Mouse (Mus musculus) CH12.LX (cell line): ENCODE measurements around the gene Fam19a1.

Experiments used
- CHD1 ChIP-seq: IDR thresholded peaks from 2 replicates; pipeline ENCODE4 v1.6.1; 2012; ENCODE audit warnings: low read depth, low read length, improper control_type of control experiment, inconsistent platforms
- CTCF ChIP-seq, 2 experiments: IDR thresholded peaks in 1 of 2; conservative IDR thresholded peaks in 1 of 2; 2 replicates each; pipeline ENCODE4 v1.5.1; 2011 to 2012; ENCODE audit warnings: low read depth in 2 of 2, low read length in 2 of 2, improper control_type of control experiment in 1 of 2, inconsistent platforms in 1 of 2, mild to moderate bottlenecking in 1 of 2, moderate library complexity in 1 of 2
- ELF1 ChIP-seq: IDR thresholded peaks from 2 replicates; pipeline ENCODE4 v1.6.1; 2014; ENCODE audit warnings: low read depth, mild to moderate bottlenecking, inconsistent platforms, low read length, improper control_type of control experiment
- GABPA ChIP-seq: IDR thresholded peaks from 2 replicates; pipeline ENCODE4 v1.6.1; 2012; ENCODE audit warnings: low read depth, low read length, improper control_type of control experiment, inconsistent platforms; ENCODE audit not compliant: insufficient replicate concordance
- HCFC1 ChIP-seq: IDR thresholded peaks from 2 replicates; pipeline ENCODE4 v1.6.1; 2012; ENCODE audit warnings: low read depth, mild to moderate bottlenecking, inconsistent platforms, low read length, improper control_type of control experiment
- MAFK ChIP-seq: IDR thresholded peaks from 2 replicates; pipeline ENCODE4 v1.6.1; 2011; ENCODE audit warnings: low read length, improper control_type of control experiment; ENCODE audit not compliant: insufficient replicate concordance
- POLR2A ChIP-seq: IDR thresholded peaks from 2 replicates; pipeline ENCODE4 v1.6.1; 2011; ENCODE audit warnings: low read depth, mild to moderate bottlenecking, improper control_type of control experiment, low read length
- RCOR1 ChIP-seq: conservative IDR thresholded peaks from 2 replicates; pipeline ENCODE4 v1.6.1; 2012; ENCODE audit warnings: low read depth, mild to moderate bottlenecking, inconsistent platforms, low read length, improper control_type of control experiment
- TCF12 ChIP-seq: IDR thresholded peaks from 2 replicates; pipeline ENCODE4 v1.6.1; 2014; ENCODE audit warnings: low read depth, mild to moderate bottlenecking, inconsistent platforms, low read length, improper control_type of control experiment
- UBTF ChIP-seq: IDR thresholded peaks from 2 replicates; pipeline ENCODE4 v1.6.1; 2012; ENCODE audit warnings: low read depth, mild to moderate bottlenecking, inconsistent platforms, low read length, improper control_type of control experiment, moderate library complexity
- USF1 ChIP-seq: IDR thresholded peaks from 2 replicates; pipeline ENCODE4 v1.6.1; 2014; ENCODE audit warnings: low read depth, mild to moderate bottlenecking, inconsistent platforms, low read length, improper control_type of control experiment
- ZMIZ1 ChIP-seq: IDR thresholded peaks from 2 replicates; pipeline ENCODE4 v1.6.1; 2012; ENCODE audit warnings: low read depth, mild to moderate bottlenecking, inconsistent platforms, low read length, improper control_type of control experiment

DNA sequence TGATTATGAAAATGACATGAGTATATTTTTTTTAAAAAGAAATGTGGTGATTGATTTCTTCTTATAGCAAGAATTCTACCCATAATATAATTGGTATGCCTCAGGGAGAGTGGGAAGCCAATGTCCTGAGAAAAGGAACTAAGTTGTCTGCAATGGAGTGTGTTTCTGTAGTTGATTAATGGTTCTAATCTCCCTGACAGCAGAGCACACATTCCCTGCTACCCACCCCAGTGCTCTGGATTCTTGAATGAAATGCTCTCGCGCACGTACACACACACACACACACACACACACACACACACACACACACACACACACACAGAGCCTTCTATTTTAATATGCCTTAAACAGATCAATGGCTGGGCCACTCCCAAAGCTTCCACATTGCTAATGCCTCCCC, 60.7 kb downstream of the Fam19a1 start:
- TF ChIP-seq UBTF (no peak), POLR2A (no peak), MAFK (no peak), GABPA (no peak), CHD1 (no peak), ELF1 (no peak), TCF12 (no peak), HCFC1 (no peak), CTCF (conservative IDR thresholded peaks at IDR 0.05 in 1 of 2, IDR thresholded peaks at IDR 0.05 in 1 of 2; ENCODE audit: low read depth in 2 of 2, low read length in 2 of 2) (no peak), USF1 (no peak), ZMIZ1 (no peak), RCOR1 (no peak)
